Mouse (Mus musculus): ENCODE results near the gene Olfr776.
"Not testable (repeated sequence)": the region's sequence is repeated elsewhere in the genome, so short reads cannot be mapped to it uniquely, and the experiment has no call there.

Gene Olfr776

GRCm38 (mm10) chr10:129258827-129259226 is at the start of gene Olfr776:
Gene Olfr776 (plus strand): TSS chr10:129259127.
- no peak for DNase-seq (ENCODE audit: low spot score in 2 of 2)

- DNase-seq (ENCODE audit: low spot score in 2 of 2): no peak
Observed at GRCm38 (mm10) chr10:129230737-129231136, 28.2 kb upstream of the Olfr776 start.

- no peak for DNase-seq (ENCODE audit: low spot score in 2 of 2)
Observed at GRCm38 (mm10) chr10:129235904-129236303, 23.0 kb upstream of the Olfr776 start, which contains the start of gene Olfr774. Gene Olfr774 (plus strand): TSS chr10:129236204.

GRCm38 (mm10) chr10:129248112-129248511 is 10.8 kb upstream of the Olfr776 start, which contains the start of gene Olfr775:
Gene Olfr775 (plus strand): TSS chr10:129248412.
- no peak for DNase-seq (ENCODE audit: low spot score in 2 of 2)

- no peak for DNase-seq (ENCODE audit: low spot score in 2 of 2)
Observed at GRCm38 (mm10) chr10:129271081-129271535, 12.2 kb downstream of the Olfr776 start, which contains the start of gene Olfr777. Gene Olfr777 (minus strand): TSS chr10:129271485.

- DNase-seq (ENCODE audit: low spot score in 2 of 2): not testable (repeated sequence)
Observed at GRCm38 (mm10) chr10:129312973-129313372, 54.0 kb downstream of the Olfr776 start.

GRCm38 (mm10) chr10:129313521-129313920 is 54.6 kb downstream of the Olfr776 start:
- DNase-seq (ENCODE audit: low spot score in 2 of 2): not testable (repeated sequence)

Measured in spleen, postnatal 4 days (tissue).